Mouse (Mus musculus) lung, adult 2 months (tissue): ENCODE measurements around the gene Hmgcll1. TPM values are rescaled to one million over a fixed set of nuclear protein-coding genes. Genes with fewer than 3 reads are reported as not detected.
"Not testable (repeated sequence)": the region's sequence is repeated elsewhere in the genome, so short reads cannot be mapped to it uniquely, and the experiment has no call there.

Source experiments
- DNase-seq: peaks from one replicate; pipeline ENCODE4 v3.0.0; 2022
- H3K4me1 ChIP-seq: fragments of 200-500 bp; 2 replicates; pipeline ENCODE4 v1.6.1; 2011; ENCODE audit warnings: low read length; ENCODE audit not compliant: control insufficient read depth, insufficient read depth
- H3K4me3 ChIP-seq: fragments of 200-500 bp; replicated peaks from 2 replicates; pipeline ENCODE3; 2011; ENCODE audit warnings: low read depth, mild to moderate bottlenecking, control low read depth, low read length; ENCODE audit errors: extremely low read depth
- CTCF ChIP-seq: fragments of 200-500 bp; IDR thresholded peaks from 2 replicates; pipeline ENCODE4 v1.5.1; 2011; ENCODE audit warnings: mild to moderate bottlenecking, low read length, control low read depth; ENCODE audit not compliant: insufficient read depth
- POLR2A ChIP-seq: fragments of 200-500 bp; IDR thresholded peaks from 2 replicates; pipeline ENCODE4 v1.6.1; 2011; ENCODE audit warnings: low read depth, mild to moderate bottlenecking, control low read depth, low read length, borderline replicate concordance; ENCODE audit errors: extremely low read depth
- WGBS: fragments of 180-500 bp; shearing (Covaris S2); methylation state at CpG from one replicate; pipeline ENCODE4 v1.1.7; 2018; 5-methylcytosine and 5-hydroxymethylcytosine counted together
- polyA plus RNA-seq: library from polyadenylated mRNA; depleted of rRNA; stranded (reverse); fragments of >200 nt; gene quantifications from 2 replicates; pipeline ENCODE4 v1.2.3, GENCODE M21; 2012

Gene Hmgcll1
- polyA plus RNA-seq, 1 experiment: 2.7 TPM

DNA sequence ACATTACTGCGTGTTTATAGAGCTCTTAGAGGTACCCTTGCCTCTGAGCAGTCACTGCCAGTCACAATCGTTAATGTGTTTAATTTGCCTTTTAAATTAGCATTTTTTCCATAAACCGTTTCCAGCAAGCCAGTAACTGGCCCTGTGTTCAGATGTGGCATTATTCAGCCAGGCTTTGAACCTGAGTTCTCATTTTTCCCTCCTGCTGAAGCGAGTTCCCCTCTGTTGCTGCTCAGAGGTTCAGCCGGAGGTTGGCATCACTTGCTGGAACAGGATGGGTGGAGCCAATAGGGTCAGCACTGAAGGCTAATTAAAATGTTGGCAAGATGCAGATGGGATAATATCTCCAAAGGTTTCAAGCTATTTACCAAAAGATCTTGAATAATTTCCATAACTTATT is 28.7 kb downstream of the Hmgcll1 start:
- WGBS: 56% methylated on average over 5 of the region's 5 CpGs
- H3K4me1 ChIP-seq: no peaks in the 10 kb centered on the region
- TF ChIP-seq CTCF (no peak), POLR2A (no peak)
- no peak overlapping the region for H3K4me3 ChIP-seq
- no peak for DNase-seq

DNA sequence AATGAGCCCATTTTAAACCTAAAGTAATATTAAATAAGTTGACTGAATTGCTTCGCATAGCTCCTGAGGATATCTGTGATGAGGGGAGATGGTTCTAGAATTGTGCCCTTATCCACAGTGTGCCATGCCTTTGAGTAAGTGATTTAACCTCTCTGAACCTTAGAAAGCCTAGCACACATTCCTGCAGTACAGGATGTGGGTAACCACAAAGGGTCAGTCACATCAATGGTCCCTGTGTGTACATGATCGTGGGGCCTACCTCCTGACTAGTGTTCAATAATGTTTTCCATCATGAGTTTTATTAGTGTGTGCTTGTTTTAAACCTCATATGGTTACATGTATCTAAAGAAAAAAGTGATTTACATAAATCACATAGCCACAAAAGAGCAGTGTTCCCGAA is 46.3 kb downstream of the Hmgcll1 start:
- no peak for TF ChIP-seq CTCF
- TF ChIP-seq POLR2A: no peak
- Histone ChIP-seq H3K4me1 (no peaks in the 10 kb centered on the region), H3K4me3 (no peak overlapping the region)
- 72% methylated on average over 3 of the region's 3 CpGs for WGBS
- DNase-seq: no peak

DNA sequence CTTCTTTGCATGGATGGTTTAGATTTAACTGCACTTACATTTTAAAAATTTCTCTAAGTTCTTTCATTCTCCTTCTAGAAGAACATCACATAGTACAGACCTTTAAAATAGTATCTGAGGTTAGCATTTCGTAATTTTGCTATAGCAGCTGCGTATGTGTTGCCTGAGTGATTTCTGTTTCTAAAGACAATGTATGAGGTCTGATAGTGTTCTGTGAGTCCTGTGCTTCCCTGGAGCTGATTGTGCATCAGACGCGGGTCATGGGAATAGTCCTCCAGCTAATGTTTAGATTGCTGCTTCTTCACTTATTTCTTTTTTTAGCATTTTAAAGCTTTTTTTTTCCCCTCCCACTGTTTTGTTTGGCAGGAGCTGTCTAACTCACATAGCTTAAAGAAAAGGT is 46.8 kb downstream of the Hmgcll1 start:
- no peak for TF ChIP-seq POLR2A
- no peak for TF ChIP-seq CTCF
- DNase-seq: no peak
- Histone ChIP-seq H3K4me3 (no peak overlapping the region), H3K4me1 (no peaks in the 10 kb centered on the region)
- WGBS: 67% methylated on average over 4 of the region's 4 CpGs

DNA sequence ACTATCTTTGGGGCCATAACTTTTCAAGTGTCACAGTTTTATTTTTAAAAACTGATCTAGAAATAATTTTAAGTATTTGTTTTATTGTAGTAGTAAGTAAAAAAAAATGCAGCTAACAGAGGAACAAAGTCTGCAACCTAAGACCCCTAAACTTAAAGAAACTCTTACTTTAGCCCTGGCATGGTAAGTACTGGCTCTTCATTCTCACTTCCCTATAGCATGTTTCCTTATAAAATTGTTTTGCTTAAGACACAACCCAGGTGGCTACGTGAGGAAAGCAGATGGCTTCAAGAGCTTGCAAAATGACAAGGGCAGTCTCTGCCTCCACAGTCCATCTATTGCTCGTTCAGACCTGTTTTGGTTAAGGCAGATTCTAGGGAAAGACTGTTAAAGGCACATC is 49.5 kb downstream of the Hmgcll1 start:
- TF ChIP-seq POLR2A (no peak), CTCF (no peak)
- Histone ChIP-seq H3K4me3 (no peak overlapping the region), H3K4me1 (no peaks in the 10 kb centered on the region)
- WGBS: 54% methylated on average over 2 of the region's 2 CpGs
- DNase-seq: no peak

DNA sequence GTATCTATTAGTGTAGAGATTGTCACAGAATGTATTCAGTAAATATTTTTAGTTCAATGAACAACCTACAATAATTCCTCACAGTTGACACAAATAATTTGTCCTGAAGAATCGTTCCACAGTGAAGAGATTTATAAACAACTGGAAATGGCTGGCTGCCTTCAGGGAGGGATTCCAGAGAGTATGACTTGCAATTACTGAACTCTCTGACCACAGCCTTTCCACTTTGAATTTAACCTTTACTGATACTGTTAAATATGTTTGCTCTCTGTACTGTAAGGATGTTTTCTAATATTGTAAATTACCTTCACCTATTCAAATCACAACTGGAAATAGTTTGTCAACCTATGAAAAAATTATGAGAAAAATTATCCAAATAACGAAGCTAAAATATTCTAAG is 76.9 kb downstream of the Hmgcll1 start:
- H3K4me1 ChIP-seq: no peaks in the 10 kb centered on the region
- DNase-seq: no peak
- no peak overlapping the region for H3K4me3 ChIP-seq
- TF ChIP-seq POLR2A (no peak), CTCF (no peak)
- WGBS: 28% methylated on average over 2 of the region's 2 CpGs

DNA sequence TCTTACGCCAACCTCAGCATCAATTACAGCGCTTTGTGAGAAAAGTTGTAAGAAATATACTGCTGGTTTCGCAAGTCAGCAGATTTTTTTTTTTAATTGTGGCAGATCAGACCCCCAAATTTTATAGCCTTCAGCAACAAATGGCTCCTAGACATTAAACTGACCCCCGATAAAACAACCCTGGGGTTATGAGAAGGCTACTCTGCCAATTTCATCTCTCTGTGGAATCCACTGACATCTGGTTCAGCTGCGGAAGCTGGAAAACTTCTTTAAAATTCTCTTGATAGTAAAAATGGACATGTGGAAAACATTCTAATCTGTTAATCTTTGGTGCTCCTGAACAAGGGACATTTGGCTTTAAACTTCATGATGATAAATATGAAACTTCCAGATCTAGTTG is 82.6 kb downstream of the Hmgcll1 start:
- no peak for DNase-seq
- TF ChIP-seq POLR2A: no peak
- no peak for TF ChIP-seq CTCF

DNA sequence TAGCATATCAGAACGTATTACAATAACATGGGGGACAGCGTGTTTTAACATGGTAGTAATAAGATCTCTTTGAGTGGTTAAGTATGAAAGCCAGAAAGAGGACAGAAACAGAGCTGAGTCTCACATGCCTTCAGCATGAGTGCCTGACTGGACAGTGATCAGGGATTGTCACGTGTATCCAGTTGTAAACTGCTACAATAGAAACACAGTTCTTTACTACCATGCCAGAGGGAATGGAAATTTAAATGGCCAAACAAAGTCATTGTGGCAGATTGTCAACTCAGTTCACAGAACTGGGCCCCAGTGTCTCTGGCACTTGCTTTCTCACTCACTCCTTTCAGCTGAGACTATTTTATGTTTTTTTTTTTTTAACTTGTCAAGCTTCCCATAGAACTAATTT is 85.3 kb downstream of the Hmgcll1 start:
- Histone ChIP-seq H3K4me1 (no peaks in the 10 kb centered on the region; the same call in 1 of the 2 replicates), H3K4me3 (no peak overlapping the region)
- DNase-seq: no peak
- WGBS: 63% methylated on average over 3 of the region's 3 CpGs
- TF ChIP-seq POLR2A: no peak
- no peak for TF ChIP-seq CTCF

More for the DNA sequence above, 82.6 kb downstream of the Hmgcll1 start:
- H3K4me1 ChIP-seq: no peaks in the 10 kb centered on the region
- no peak overlapping the region for H3K4me3 ChIP-seq
- WGBS: 87% methylated on average over 5 of the region's 5 CpGs

DNA sequence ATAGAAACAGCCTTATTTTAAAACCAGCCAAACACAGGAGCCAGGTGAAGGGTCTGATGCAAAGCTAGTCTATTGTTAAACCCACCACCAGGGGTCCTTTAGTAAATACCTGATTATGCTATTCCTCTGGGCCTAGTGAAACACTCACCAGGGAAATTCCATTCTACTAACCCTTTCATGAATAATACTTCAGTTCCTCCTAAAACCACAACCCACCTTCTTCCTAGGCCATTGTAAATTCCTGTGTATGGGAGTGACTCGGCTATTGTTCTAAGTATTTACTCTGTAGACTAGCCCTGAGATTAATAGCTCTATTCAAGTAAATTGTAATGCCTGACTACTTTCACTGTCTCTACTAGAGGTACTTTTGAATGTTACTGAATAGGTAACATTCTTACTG is 89.8 kb downstream of the Hmgcll1 start:
- WGBS: 46% methylated on average over 1 of the region's 1 CpGs
- not testable (repeated sequence) for DNase-seq

DNA sequence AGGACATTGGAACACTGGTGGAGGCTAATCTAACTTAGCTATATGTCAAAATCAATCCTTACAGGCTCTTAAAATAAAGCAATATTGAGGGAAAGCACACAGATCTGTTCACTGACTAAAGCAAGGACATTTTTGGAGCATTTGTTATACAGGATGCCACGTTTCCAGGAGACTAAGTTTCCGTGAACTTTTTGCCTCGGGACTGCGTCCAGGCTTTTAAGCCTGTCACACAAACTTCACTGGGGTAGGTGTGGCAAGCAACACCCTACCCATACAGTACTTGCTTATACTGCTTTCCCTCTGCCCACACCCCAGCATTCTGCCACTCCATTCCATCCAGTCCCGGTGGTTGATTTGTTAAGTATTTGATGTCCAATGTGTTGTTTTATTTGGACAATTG is 90.2 kb downstream of the Hmgcll1 start:
- no peak for TF ChIP-seq CTCF
- WGBS: 58% methylated on average over 5 of the region's 5 CpGs
- Histone ChIP-seq H3K4me1 (no peaks in the 10 kb centered on the region; the same call in 1 of the 2 replicates), H3K4me3 (no peak overlapping the region)
- no peak for DNase-seq

More for the DNA sequence above, 89.8 kb downstream of the Hmgcll1 start:
- H3K4me1 ChIP-seq, H3K4me3 ChIP-seq: not testable (repeated sequence)

DNA sequence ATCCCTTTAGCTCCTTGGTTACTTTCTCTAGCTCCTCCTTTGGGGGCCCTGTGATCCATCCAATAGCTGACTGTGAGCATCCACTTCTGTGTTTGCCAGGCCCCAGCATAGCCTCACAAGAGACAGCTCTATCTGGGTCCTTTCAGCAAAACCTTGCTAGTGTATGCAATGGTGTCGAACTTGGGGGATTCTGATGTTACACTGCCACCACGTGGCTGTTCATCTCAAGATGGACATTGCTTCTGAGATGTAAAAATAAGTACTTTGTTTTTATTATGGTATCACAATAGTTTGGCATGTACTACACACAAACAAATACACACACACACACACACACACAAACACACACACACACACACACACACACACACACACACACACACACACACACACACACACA is 108.2 kb downstream of the Hmgcll1 start:
- 2% methylated on average over 2 of the region's 2 CpGs for WGBS
- TF ChIP-seq CTCF: peak; percentile 34
- DNase-seq: peak; percentile 52
- H3K4me3 ChIP-seq, H3K4me1 ChIP-seq: not testable (repeated sequence)

DNA sequence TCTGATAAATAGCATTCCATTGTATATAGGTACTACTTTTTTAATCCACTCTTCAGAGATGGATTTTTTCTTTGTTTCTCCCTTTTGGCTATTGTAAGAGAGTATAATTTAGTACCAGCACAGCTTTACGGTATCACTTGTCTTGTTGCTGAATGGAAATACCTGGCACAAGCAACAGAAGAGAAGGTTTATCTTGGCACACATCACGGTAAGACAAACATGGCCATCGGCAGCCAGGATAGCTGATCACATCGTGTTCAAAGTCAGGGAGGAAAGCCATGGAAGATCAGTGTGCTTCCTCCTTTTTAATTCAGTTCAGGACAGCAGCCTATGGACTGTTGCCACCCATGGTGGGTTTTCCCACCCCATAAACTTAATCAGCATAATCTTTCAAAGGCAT is 109.6 kb downstream of the Hmgcll1 start:
- H3K4me1 ChIP-seq: no peaks in the 10 kb centered on the region
- H3K4me3 ChIP-seq: no peak overlapping the region
- DNase-seq: no peak
- TF ChIP-seq POLR2A (no peak), CTCF (no peak)
- 36% methylated on average over 4 of the region's 4 CpGs for WGBS
